8 mouse cellular contexts compared by ENCODE assay signal in genomic region chr7:131362269-131362614, GRCm38 (mm10). TPM values are rescaled to one million over a fixed set of nuclear protein-coding genes. Genes with fewer than 3 reads are reported as not detected.
DNase-seq lines count a peak whose midpoint lies in the region; ATAC-seq and TF ChIP-seq lines count a peak whose summit lies in the region.

No protein-coding gene starts in this region.

- H3K27ac ChIP-seq in heart, embryonic 10.5 days: peak overlapping the region; percentile 98
- H3K27ac ChIP-seq in forebrain, embryonic 16.5 days (ENCODE audit: low read length): peak overlapping the region; percentile 72
- H3K27ac ChIP-seq in macrophage: no peak overlapping the region

- H3K4me2 ChIP-seq in forebrain, embryonic 16.5 days (ENCODE audit: low read length): peak overlapping the region; percentile 89

- H3K4me1 ChIP-seq in heart, embryonic 10.5 days: peaks cover 9% of the 10 kb centered on the region; the same call in 1 of the 2 replicates
- peaks cover 19% of the 10 kb centered on the region for H3K4me1 ChIP-seq in E14TG2a.4 (replicated peaks; ENCODE audit: low read depth, low read length)
- H3K4me1 ChIP-seq in forebrain, embryonic 16.5 days (replicated peaks; ENCODE audit: control insufficient read depth, insufficient read depth, low read length): peaks cover 15% of the 10 kb centered on the region

- H3K4me3 ChIP-seq in heart, embryonic 10.5 days: peak overlapping the region; percentile 98
- H3K4me3 ChIP-seq in E14TG2a.4 (replicated peaks; ENCODE audit: low read length): peak overlapping the region; percentile 96
- peak overlapping the region; percentile 72 for H3K4me3 ChIP-seq in forebrain, embryonic 16.5 days (replicated peaks; ENCODE audit: low read length)
- H3K4me3 ChIP-seq in macrophage (ENCODE audit: inconsistent target): peak overlapping the region; percentile 54

- no peaks in the 10 kb centered on the region for H3K9me3 ChIP-seq in heart, embryonic 10.5 days
- H3K9me3 ChIP-seq in E14TG2a.4 (ENCODE audit: low read length): no peaks in the 10 kb centered on the region
- no peaks in the 10 kb centered on the region for H3K9me3 ChIP-seq in forebrain, embryonic 16.5 days (ENCODE audit: control insufficient read depth, low read length)

- WGBS in heart, embryonic 10.5 days: under 1% methylated on average over 35 of the region's 35 CpGs
- WGBS in forebrain, embryonic 16.5 days: under 1% methylated on average over 35 of the region's 35 CpGs
- under 1% methylated on average over 35 of the region's 35 CpGs for WGBS in macrophage (ENCODE audit: missing documents)

- DNase-seq in heart, embryonic 10.5 days (ENCODE audit: low spot score): no peak
- no peak for DNase-seq in heart, postnatal 14 days
- no peak for DNase-seq in MN1 (ENCODE audit: low spot score)
- DNase-seq in left cerebral cortex, postnatal 10 days (ENCODE audit: extremely low spot score in 1 of 2, low spot score in 2 of 2): no peak
- no peak for DNase-seq in layer of hippocampus, adult 8-10 months (ENCODE audit: low spot score in 2 of 2)

- intact Hi-C loops in heart, postnatal 14 days (cut with DNase I): no loop called here
- intact Hi-C loops in left cerebral cortex, postnatal 10 days (cut with DNase I): no loop called here

- ATAC-seq in forebrain, embryonic 16.5 days: peak; percentile 82

- TF ChIP-seq CTCF in E14TG2a.4 (conservative IDR thresholded peaks at IDR 0.05; ENCODE audit: low read length): no peak

- H3K79me2 ChIP-seq in macrophage (ENCODE audit: inconsistent target): 0 out of 2 replicates have a peak, but pooled peaks cover 11% of the 10 kb centered on the region

- H3K36me3 ChIP-seq in heart, embryonic 10.5 days: peaks cover 27% of the 10 kb centered on the region
- peaks cover 37% of the 10 kb centered on the region for H3K36me3 ChIP-seq in E14TG2a.4 (ENCODE audit: insufficient read depth, low read length)
- peaks cover 4% of the 10 kb centered on the region; the same call in 1 of the 2 replicates for H3K36me3 ChIP-seq in forebrain, embryonic 16.5 days (ENCODE audit: control insufficient read depth, insufficient read depth)
- peaks cover 10% of the 10 kb centered on the region; the same call in 1 of the 2 replicates for H3K36me3 ChIP-seq in macrophage (ENCODE audit: inconsistent target)

- H3K27me3 ChIP-seq in heart, embryonic 10.5 days (ENCODE audit: insufficient read depth, poor library complexity, severe bottlenecking): no peaks in the 10 kb centered on the region
- H3K27me3 ChIP-seq in E14TG2a.4 (ENCODE audit: insufficient read depth, low read length): peaks cover 17% of the 10 kb centered on the region
- H3K27me3 ChIP-seq in forebrain, embryonic 16.5 days (replicated peaks; ENCODE audit: control insufficient read depth, insufficient read depth, low read length): no peaks in the 10 kb centered on the region

- H3K9ac ChIP-seq in forebrain, embryonic 16.5 days (replicated peaks; ENCODE audit: low read depth, low read length): peak overlapping the region; percentile 83

RNA-seq across cellular contexts. Expression of gene 2310057M21Rik, which starts 0.3 kb away (rescaled TPM):
- polyA plus RNA-seq in heart, embryonic 10.5 days (2016; fragmentation: Nextera tagmentation; extraction: Ambion mirVana): 26.1 and 29.2 TPM in 2 replicates
- total RNA-seq in heart, postnatal 14 days (2021): 10 to 100 TPM in 1 of 2 experiments, 1 to 10 TPM in 1; 9.2 to 12.8 TPM
- polyA plus RNA-seq in forebrain, embryonic 16.5 days (2015; fragmentation: Nextera tagmentation; extraction: Ambion mirVana): 21.2 and 26.1 TPM in 2 replicates
- 10 to 100 TPM in 25 of 26 experiments, 1 to 10 TPM in 1; 6.7 to 56.8 (median 26.6) TPM for total RNA-seq in macrophage (2018; cell fraction: chromatin; rRNA removed)
- total RNA-seq in macrophage (2018; cell fraction: cytosol; rRNA removed): 10 to 100 TPM in 2 of 26 experiments, 1 to 10 TPM in 24; 2.1 to 12.1 (median 6.1) TPM
- 10 to 100 TPM in 21 of 26 experiments, 1 to 10 TPM in 5; 5.2 to 49.4 (median 13.8) TPM for total RNA-seq in macrophage (2018; cell fraction: nucleus; rRNA removed)
- 2.7 to 8.3 TPM (median 8.1 TPM) in 3 replicates for polyA plus RNA-seq in macrophage (2018)
- total RNA-seq in left cerebral cortex, postnatal 10 days (2021): 10 to 100 TPM; 27.1 to 34.8 TPM
- total RNA-seq in layer of hippocampus, adult 8-10 months (2022): 10 to 100 TPM; 22.3 to 28.2 (median 27.6) TPM

RNA-seq across cellular contexts. Expression of gene Pstk, which starts 8.7 kb away (rescaled TPM):
- 90.8 and 92.4 TPM in 2 replicates for polyA plus RNA-seq in heart, embryonic 10.5 days (2016; fragmentation: Nextera tagmentation; extraction: Ambion mirVana)
- total RNA-seq in heart, postnatal 14 days (2021): 10 to 100 TPM; 49.2 to 50.3 TPM
- 35.3 and 38.3 TPM in 2 replicates for polyA plus RNA-seq in forebrain, embryonic 16.5 days (2015; fragmentation: Nextera tagmentation; extraction: Ambion mirVana)
- total RNA-seq in macrophage (2018; cell fraction: chromatin; rRNA removed): 10 to 100 TPM in 17 of 26 experiments, 1 to 10 TPM in 9; 1.3 to 43.5 (median 17.4) TPM
- total RNA-seq in macrophage (2018; cell fraction: cytosol; rRNA removed): 10 to 100 TPM in 19 of 26 experiments, 1 to 10 TPM in 7; 5.6 to 17.1 (median 12.8) TPM
- total RNA-seq in macrophage (2018; cell fraction: nucleus; rRNA removed): 10 to 100 TPM in 14 of 26 experiments, 1 to 10 TPM in 12; 1.9 to 46.1 (median 12.5) TPM
- polyA plus RNA-seq in macrophage (2018): 10.7 to 21.0 TPM (median 14.8 TPM) in 3 replicates
- 10 to 100 TPM; 33.4 TPM for total RNA-seq in left cerebral cortex, postnatal 10 days (2021)
- total RNA-seq in layer of hippocampus, adult 8-10 months (2022): 10 to 100 TPM; 43.9 to 67.5 (median 51.1) TPM

RNA-seq across cellular contexts. Expression of gene Fam24a, which starts 28.6 kb away (rescaled TPM):
- polyA plus RNA-seq in heart, embryonic 10.5 days (2016; fragmentation: Nextera tagmentation; extraction: Ambion mirVana): not detected in 2 replicates
- total RNA-seq in heart, postnatal 14 days (2021): not detected
- not detected in 2 replicates for polyA plus RNA-seq in forebrain, embryonic 16.5 days (2015; fragmentation: Nextera tagmentation; extraction: Ambion mirVana)
- total RNA-seq in macrophage (2018; cell fraction: chromatin; rRNA removed): not detected
- total RNA-seq in macrophage (2018; cell fraction: cytosol; rRNA removed): not detected
- not detected for total RNA-seq in macrophage (2018; cell fraction: nucleus; rRNA removed)
- not detected in 3 replicates for polyA plus RNA-seq in macrophage (2018)
- total RNA-seq in left cerebral cortex, postnatal 10 days (2021): not detected
- not detected for total RNA-seq in layer of hippocampus, adult 8-10 months (2022)

RNA-seq across cellular contexts. Expression of gene Fam24b, which starts 32.9 kb away (rescaled TPM):
- polyA plus RNA-seq in heart, embryonic 10.5 days (2016; fragmentation: Nextera tagmentation; extraction: Ambion mirVana): not detected in 2 replicates
- total RNA-seq in heart, postnatal 14 days (2021): not detected
- polyA plus RNA-seq in forebrain, embryonic 16.5 days (2015; fragmentation: Nextera tagmentation; extraction: Ambion mirVana): not detected in 2 replicates
- total RNA-seq in macrophage (2018; cell fraction: chromatin; rRNA removed): not detected
- not detected for total RNA-seq in macrophage (2018; cell fraction: cytosol; rRNA removed)
- total RNA-seq in macrophage (2018; cell fraction: nucleus; rRNA removed): 1 to 10 TPM in 3 of 26 experiments, not detected in 23; 1.2 to 2.5 (median 1.7) TPM
- not detected in 3 replicates for polyA plus RNA-seq in macrophage (2018)
- total RNA-seq in left cerebral cortex, postnatal 10 days (2021): under 1 TPM in 1 of 2 experiments, not detected in 1; 0.75 TPM
- total RNA-seq in layer of hippocampus, adult 8-10 months (2022): under 1 TPM in 2 of 4 experiments, not detected in 2; 0.68 to 0.75 TPM

RNA-seq across cellular contexts. Expression of gene Cuzd1, which starts 40.1 kb away (rescaled TPM):
- polyA plus RNA-seq in heart, embryonic 10.5 days (2016; fragmentation: Nextera tagmentation; extraction: Ambion mirVana): 0.43 and 0.74 TPM in 2 replicates
- total RNA-seq in heart, postnatal 14 days (2021): under 1 TPM; 0.15 to 0.29 TPM
- not detected in 2 replicates for polyA plus RNA-seq in forebrain, embryonic 16.5 days (2015; fragmentation: Nextera tagmentation; extraction: Ambion mirVana)
- total RNA-seq in macrophage (2018; cell fraction: chromatin; rRNA removed): under 1 TPM in 1 of 26 experiments, not detected in 25; 0.32 TPM
- total RNA-seq in macrophage (2018; cell fraction: cytosol; rRNA removed): not detected
- under 1 TPM in 1 of 26 experiments, not detected in 25; 0.17 TPM for total RNA-seq in macrophage (2018; cell fraction: nucleus; rRNA removed)
- polyA plus RNA-seq in macrophage (2018): not detected in 3 replicates
- total RNA-seq in left cerebral cortex, postnatal 10 days (2021): under 1 TPM; 0.30 to 0.49 TPM
- under 1 TPM in 1 of 4 experiments, not detected in 3; 0.16 TPM for total RNA-seq in layer of hippocampus, adult 8-10 months (2022)
